Mouse (Mus musculus): ENCODE results near the gene Mn1. TPM values are rescaled to one million over a fixed set of nuclear protein-coding genes. Genes with fewer than 3 reads are reported as not detected.

Mn1 gene
- polyA plus RNA-seq, 1 experiment from 2014 or later, result 2.8 TPM

DNA sequence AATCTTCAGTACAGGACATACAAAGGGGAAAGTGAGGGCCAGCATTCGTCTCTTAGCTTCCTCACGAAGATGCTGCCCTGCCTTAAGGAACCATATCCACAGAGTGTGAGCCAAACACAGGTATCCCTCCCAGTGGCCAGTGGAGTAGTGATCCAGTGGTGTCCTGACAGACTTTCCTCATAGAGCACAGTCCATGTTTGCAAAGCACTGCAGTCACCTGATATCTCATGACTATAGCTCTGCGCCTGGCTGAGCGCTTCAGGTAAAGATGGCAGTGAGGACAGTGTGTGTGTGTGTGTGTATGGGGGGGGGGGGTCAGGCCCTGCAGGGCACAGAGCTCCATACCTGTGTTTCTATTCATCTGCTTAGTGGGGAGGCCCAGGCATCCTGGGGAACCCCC lies 53.7 kb downstream of the Mn1 start:
- Histone ChIP-seq H3K4me2 (replicated peaks; ENCODE audit: low read depth) (no peak overlapping the region), H3K4me1 (replicated peaks; ENCODE audit: control insufficient read depth, insufficient read depth, low read length) (no peaks in the 10 kb centered on the region), H3K9me3 (ENCODE audit: control insufficient read depth) (no peaks in the 10 kb centered on the region), H3K27ac (ENCODE audit: low read depth, low read length) (no peak overlapping the region), H3K9ac (ENCODE audit: low read depth, low read length) (no peak overlapping the region), H3K4me3 (ENCODE audit: low read depth, low read length) (no peak overlapping the region), H3K36me3 (ENCODE audit: control insufficient read depth, insufficient read depth) (no peaks in the 10 kb centered on the region), H3K27me3 (replicated peaks; ENCODE audit: control insufficient read depth, insufficient read depth, low read length) (no peaks in the 10 kb centered on the region)
- no peak for ATAC-seq
- WGBS, result 73% methylated on average over 4 of the region's 4 CpGs
- no peak for TF ChIP-seq CTCF (IDR thresholded peaks at IDR 0.05; ENCODE audit: low read depth)

GRCm38 (mm10) chr5:111473425-111473824 lies 56.3 kb downstream of the Mn1 start:
- no peaks in the 10 kb centered on the region for H3K4me1 ChIP-seq (replicated peaks; ENCODE audit: control insufficient read depth, insufficient read depth, low read length)
- H3K36me3 ChIP-seq (ENCODE audit: control insufficient read depth, insufficient read depth), result no peaks in the 10 kb centered on the region
- 70% methylated on average over 11 of the region's 11 CpGs for WGBS
- no peaks in the 10 kb centered on the region for H3K27me3 ChIP-seq (replicated peaks; ENCODE audit: control insufficient read depth, insufficient read depth, low read length)
- H3K4me2 ChIP-seq (replicated peaks; ENCODE audit: low read depth), result no peak overlapping the region
- H3K9ac ChIP-seq (ENCODE audit: low read depth, low read length), result no peak overlapping the region
- H3K9me3 ChIP-seq (ENCODE audit: control insufficient read depth), result no peaks in the 10 kb centered on the region
- H3K27ac ChIP-seq (ENCODE audit: low read depth, low read length), result no peak overlapping the region
- no peak overlapping the region for H3K4me3 ChIP-seq (ENCODE audit: low read depth, low read length)
- no peak for ATAC-seq
- TF ChIP-seq CTCF (IDR thresholded peaks at IDR 0.05; ENCODE audit: low read depth), result no peak

- ATAC-seq, result no peak
- Histone ChIP-seq H3K4me3 (ENCODE audit: low read depth, low read length) (no peak overlapping the region), H3K4me2 (replicated peaks; ENCODE audit: low read depth) (no peak overlapping the region), H3K9ac (ENCODE audit: low read depth, low read length) (no peak overlapping the region), H3K27ac (ENCODE audit: low read depth, low read length) (no peak overlapping the region), H3K4me1 (replicated peaks; ENCODE audit: control insufficient read depth, insufficient read depth, low read length) (no peaks in the 10 kb centered on the region), H3K9me3 (ENCODE audit: control insufficient read depth) (no peaks in the 10 kb centered on the region), H3K36me3 (ENCODE audit: control insufficient read depth, insufficient read depth) (no peaks in the 10 kb centered on the region), H3K27me3 (replicated peaks; ENCODE audit: control insufficient read depth, insufficient read depth, low read length) (no peaks in the 10 kb centered on the region)
- no peak for TF ChIP-seq CTCF (IDR thresholded peaks at IDR 0.05; ENCODE audit: low read depth)
- WGBS, result 78% methylated on average over 5 of the region's 5 CpGs
Observed at GRCm38 (mm10) chr5:111475721-111476120, 58.6 kb downstream of the Mn1 start.

GRCm38 (mm10) chr5:111476141-111476540 lies 59.0 kb downstream of the Mn1 start:
- H3K4me3 ChIP-seq (ENCODE audit: low read depth, low read length), result no peak overlapping the region
- WGBS, result 89% methylated on average over 6 of the region's 6 CpGs
- no peak overlapping the region for H3K4me2 ChIP-seq (replicated peaks; ENCODE audit: low read depth)
- H3K27ac ChIP-seq (ENCODE audit: low read depth, low read length), result no peak overlapping the region
- H3K4me1 ChIP-seq (replicated peaks; ENCODE audit: control insufficient read depth, insufficient read depth, low read length), result no peaks in the 10 kb centered on the region
- H3K9me3 ChIP-seq (ENCODE audit: control insufficient read depth), result no peaks in the 10 kb centered on the region
- no peaks in the 10 kb centered on the region for H3K27me3 ChIP-seq (replicated peaks; ENCODE audit: control insufficient read depth, insufficient read depth, low read length)
- no peak for ATAC-seq
- H3K9ac ChIP-seq (ENCODE audit: low read depth, low read length), result no peak overlapping the region
- TF ChIP-seq CTCF (IDR thresholded peaks at IDR 0.05; ENCODE audit: low read depth), result no peak
- H3K36me3 ChIP-seq (ENCODE audit: control insufficient read depth, insufficient read depth), result no peaks in the 10 kb centered on the region

DNA sequence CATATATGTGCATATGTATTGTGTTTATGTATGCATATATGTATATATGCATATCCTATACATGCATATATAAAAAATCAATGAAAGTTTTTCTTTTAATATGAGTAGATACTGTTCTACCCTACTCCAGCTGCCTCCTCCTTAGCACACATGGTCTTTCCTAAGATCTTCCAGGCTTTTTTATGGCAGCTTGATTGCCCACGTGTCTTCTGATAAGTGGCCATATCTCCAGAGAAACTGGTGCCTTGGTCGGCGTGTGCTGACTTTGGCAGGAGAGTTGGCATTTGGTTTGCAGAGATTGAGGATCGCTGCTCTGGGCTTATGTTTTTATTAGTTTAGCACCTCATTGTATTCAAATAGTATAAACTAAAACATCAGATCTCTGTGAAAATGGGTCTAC lies 68.7 kb downstream of the Mn1 start:
- no peak overlapping the region for H3K4me2 ChIP-seq (replicated peaks; ENCODE audit: low read depth)
- no peak for TF ChIP-seq CTCF (IDR thresholded peaks at IDR 0.05; ENCODE audit: low read depth)
- H3K4me1 ChIP-seq (replicated peaks; ENCODE audit: control insufficient read depth, insufficient read depth, low read length), result no peaks in the 10 kb centered on the region
- no peak overlapping the region for H3K27ac ChIP-seq (ENCODE audit: low read depth, low read length)
- no peaks in the 10 kb centered on the region for H3K9me3 ChIP-seq (ENCODE audit: control insufficient read depth)
- ATAC-seq, result 0 out of 2 replicates have a peak, but pooled peaks have one; percentile 43
- WGBS, result 47% methylated on average over 4 of the region's 4 CpGs
- no peak overlapping the region for H3K4me3 ChIP-seq (ENCODE audit: low read depth, low read length)
- no peaks in the 10 kb centered on the region for H3K27me3 ChIP-seq (replicated peaks; ENCODE audit: control insufficient read depth, insufficient read depth, low read length)
- H3K36me3 ChIP-seq (ENCODE audit: control insufficient read depth, insufficient read depth), result no peaks in the 10 kb centered on the region
- H3K9ac ChIP-seq (ENCODE audit: low read depth, low read length), result no peak overlapping the region

DNA sequence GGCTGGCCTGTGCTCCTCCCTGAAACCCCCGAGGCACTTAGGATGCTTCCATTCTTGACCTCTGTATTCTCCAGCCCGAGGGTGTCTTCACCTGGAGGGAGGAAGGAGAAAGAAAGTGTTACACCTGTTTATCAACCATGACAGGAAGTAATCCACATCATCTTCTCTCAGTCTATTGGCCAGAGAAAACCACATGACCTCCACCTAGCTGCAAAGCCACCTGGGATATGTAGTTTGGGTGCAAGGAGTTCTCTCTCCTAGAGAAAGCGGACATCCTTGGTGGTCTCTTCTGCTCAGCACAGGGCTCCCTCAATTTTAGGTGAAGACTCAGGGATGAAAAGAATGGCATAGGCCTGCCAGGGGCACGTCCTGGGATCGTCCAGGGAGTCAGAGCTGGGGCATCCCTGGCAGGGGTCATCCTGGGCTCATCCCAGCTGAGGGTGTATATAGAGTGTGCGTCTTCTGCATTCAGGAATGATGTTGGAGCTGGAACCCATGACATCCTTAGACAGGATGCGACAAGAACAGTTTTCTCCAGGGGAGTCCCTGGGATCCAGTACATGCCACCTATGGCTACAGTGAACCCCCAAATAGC lies 72.0 kb downstream of the Mn1 start:
- Histone ChIP-seq H3K9me3 (ENCODE audit: control insufficient read depth) (no peaks in the 10 kb centered on the region), H3K27ac (ENCODE audit: low read depth, low read length) (no peak overlapping the region), H3K4me3 (ENCODE audit: low read depth, low read length) (no peak overlapping the region), H3K4me1 (replicated peaks; ENCODE audit: control insufficient read depth, insufficient read depth, low read length) (no peaks in the 10 kb centered on the region), H3K9ac (ENCODE audit: low read depth, low read length) (no peak overlapping the region), H3K27me3 (replicated peaks; ENCODE audit: control insufficient read depth, insufficient read depth, low read length) (no peaks in the 10 kb centered on the region), H3K36me3 (ENCODE audit: control insufficient read depth, insufficient read depth) (no peaks in the 10 kb centered on the region), H3K4me2 (replicated peaks; ENCODE audit: low read depth) (no peak overlapping the region)
- ATAC-seq, result no peak
- WGBS, result 59% methylated on average over 7 of the region's 7 CpGs
- no peak for TF ChIP-seq CTCF (IDR thresholded peaks at IDR 0.05; ENCODE audit: low read depth)

DNA sequence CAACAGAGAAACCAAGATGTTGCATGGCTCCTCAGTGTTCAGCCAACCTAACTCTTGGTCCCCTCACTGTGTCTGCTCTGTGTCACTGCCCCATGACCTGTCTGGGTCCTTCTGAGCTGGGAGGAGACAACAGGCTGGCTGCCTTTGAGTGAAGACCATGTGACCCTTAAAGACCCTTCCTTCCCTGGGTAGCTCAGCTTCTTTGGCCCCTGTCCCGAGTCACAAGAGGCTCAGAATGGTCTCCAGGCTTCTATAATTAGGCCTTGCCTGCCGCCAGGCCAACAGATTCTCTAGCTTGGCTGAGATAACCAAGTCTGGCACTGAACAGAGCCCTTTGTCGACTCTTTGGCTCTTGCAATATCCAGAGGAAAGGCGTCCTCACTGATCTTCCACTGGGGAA lies 73.4 kb downstream of the Mn1 start:
- 63% methylated on average over 4 of the region's 4 CpGs for WGBS
- TF ChIP-seq CTCF (IDR thresholded peaks at IDR 0.05; ENCODE audit: low read depth), result no peak
- H3K4me3 ChIP-seq (ENCODE audit: low read depth, low read length), result no peak overlapping the region

More for the DNA sequence above, 73.4 kb downstream of the Mn1 start:
- Histone ChIP-seq H3K27me3 (replicated peaks; ENCODE audit: control insufficient read depth, insufficient read depth, low read length) (no peaks in the 10 kb centered on the region), H3K9me3 (ENCODE audit: control insufficient read depth) (no peaks in the 10 kb centered on the region), H3K27ac (ENCODE audit: low read depth, low read length) (no peak overlapping the region), H3K4me1 (replicated peaks; ENCODE audit: control insufficient read depth, insufficient read depth, low read length) (no peaks in the 10 kb centered on the region), H3K36me3 (ENCODE audit: control insufficient read depth, insufficient read depth) (no peaks in the 10 kb centered on the region), H3K4me2 (replicated peaks; ENCODE audit: low read depth) (no peak overlapping the region), H3K9ac (ENCODE audit: low read depth, low read length) (no peak overlapping the region)
- ATAC-seq, result no peak

All from intestine, postnatal 0 days (tissue).